Mouse (Mus musculus): ENCODE data around the gene Ywhag. TPM values are rescaled to one million over a fixed set of nuclear protein-coding genes. Genes with fewer than 3 reads are reported as not detected.

Gene Ywhag
- total RNA-seq, 1 experiment from 2014 or later = 110 TPM

DNA sequence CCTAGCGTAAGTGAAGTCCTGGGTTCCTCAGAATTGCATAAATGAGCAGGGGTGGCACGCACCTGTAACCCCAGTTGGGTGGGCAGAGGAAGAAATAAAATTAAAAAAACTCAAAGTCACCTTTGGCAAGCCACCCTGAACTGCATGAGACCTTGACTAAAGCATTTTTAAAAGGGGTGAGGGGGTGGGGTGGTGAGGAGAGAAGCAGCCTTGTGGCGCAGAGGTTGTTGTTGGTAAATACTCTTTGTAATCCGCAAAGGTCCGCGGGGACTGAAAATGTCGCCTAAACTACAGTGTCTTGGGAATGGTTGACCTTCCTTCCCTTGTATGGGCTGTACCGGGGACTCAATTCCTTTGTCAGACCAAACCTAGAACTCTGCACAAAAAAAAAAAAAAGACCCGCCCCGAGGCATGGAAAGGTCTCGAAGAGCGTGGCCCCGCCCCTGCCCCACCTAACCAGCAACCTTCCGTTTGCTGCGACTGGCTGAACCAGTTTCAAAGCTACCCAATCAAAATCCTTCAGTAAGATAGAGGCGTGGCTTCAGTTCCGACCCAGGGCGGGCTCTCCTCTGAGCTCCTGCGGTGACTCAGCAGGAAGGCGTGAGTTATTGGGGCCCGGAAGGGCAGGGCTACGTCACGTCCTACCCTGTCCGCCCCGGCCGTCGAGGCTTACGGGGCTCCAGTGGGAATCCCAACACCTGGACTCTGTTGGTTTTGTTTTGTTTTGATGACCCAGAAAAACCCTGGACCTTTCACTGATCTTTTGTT lies 23.0 kb upstream of the Ywhag start:
- ATAC-seq (replicated peaks in 1 of 2; ENCODE audit: insufficient read depth in 1 of 2, low FRiP score in 2 of 2, low TSS enrichment in 1 of 2, low read depth in 1 of 2, poor library complexity in 2 of 2, severe bottlenecking in 2 of 2) = peak; percentile 84 to 87

DNA sequence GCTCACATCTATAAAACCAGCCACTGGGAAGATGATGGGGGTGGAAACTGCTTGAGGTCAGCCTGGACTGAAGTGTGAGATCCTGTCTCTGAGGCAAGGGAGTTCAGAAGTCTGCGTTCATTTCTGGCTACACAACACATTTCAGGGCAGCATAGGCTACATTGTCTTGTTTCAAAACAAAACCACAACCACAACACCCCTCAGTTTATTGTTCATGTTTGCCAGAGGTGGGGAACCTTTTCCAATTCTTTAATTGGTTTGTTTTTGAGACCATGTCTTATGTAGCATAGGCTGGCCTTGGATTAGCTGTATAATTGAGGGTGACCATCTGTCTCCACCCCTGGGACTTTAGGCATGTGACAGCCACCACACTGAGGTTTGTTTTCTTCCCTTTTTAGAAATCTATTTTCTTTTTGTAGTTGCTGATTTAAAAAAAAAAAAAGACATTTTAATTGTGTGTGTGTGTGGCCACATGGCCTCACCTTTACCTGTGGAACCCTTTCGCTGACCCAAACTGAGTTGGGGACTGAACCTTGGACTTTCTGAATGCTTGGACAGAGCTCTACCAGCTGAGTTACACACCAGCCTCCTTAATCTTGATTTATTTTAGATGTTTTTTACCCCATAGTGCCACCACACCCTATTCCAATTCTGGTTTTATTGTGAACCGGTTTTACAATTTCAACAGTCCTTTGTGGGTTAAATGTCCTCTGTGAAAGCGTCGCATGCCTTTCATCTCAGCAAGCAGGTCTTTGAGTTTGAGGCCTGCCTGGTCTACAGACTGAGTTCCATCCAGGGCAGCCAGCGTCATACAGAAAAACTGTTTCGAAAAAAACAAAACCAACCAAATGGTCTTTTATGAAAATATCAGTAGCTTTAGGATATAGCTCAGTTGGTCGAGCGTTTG lies 22.1 kb upstream of the Ywhag start:
- ATAC-seq (replicated peaks in 1 of 2; ENCODE audit: insufficient read depth in 1 of 2, low FRiP score in 2 of 2, low TSS enrichment in 1 of 2, low read depth in 1 of 2, poor library complexity in 2 of 2, severe bottlenecking in 2 of 2) = no peak

DNA sequence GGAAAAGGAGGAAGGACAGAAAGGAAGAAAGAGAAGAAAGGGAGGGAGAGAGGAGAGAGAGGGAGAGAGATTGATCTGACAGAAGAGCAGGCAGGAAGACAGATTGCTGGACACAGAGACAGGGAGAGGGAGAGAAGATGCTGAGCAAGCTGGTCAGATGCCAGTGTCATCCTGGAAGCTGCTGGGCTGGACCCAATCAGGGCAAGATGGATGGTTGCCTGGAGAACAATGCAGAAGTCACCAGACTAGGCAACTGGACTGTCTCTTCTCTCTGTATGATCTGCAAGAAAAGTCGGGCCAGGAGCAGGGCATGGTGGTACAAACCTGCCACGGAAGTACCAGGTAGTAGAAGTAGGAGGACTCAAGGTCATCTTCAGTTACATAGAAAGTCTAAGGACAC lies 18.4 kb upstream of the Ywhag start:
- ATAC-seq (replicated peaks in 1 of 2; ENCODE audit: insufficient read depth in 1 of 2, low FRiP score in 2 of 2, low TSS enrichment in 1 of 2, low read depth in 1 of 2, poor library complexity in 2 of 2, severe bottlenecking in 2 of 2) = no peak

DNA sequence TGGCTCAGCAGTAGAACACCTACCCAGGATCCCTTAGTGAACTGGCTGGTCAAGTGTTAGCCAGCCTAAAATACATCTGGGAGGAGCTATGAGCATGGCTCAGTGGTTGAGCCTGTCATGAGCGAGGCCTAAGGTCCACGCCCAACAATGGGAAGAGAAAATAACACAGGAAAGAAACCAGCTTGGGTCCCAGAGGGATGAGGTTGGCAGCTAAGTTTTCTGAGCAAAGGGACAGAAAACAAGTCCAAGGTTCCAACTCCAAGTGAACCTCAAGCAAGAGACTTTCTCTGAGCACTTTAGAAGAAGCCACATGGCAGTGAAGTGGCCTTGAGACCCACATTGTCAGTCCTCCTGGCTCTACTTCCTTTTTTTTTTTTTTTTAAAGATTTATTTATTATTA lies 17.2 kb upstream of the Ywhag start:
- no peak for ATAC-seq (replicated peaks in 1 of 2; ENCODE audit: insufficient read depth in 1 of 2, low FRiP score in 2 of 2, low TSS enrichment in 1 of 2, low read depth in 1 of 2, poor library complexity in 2 of 2, severe bottlenecking in 2 of 2)

DNA sequence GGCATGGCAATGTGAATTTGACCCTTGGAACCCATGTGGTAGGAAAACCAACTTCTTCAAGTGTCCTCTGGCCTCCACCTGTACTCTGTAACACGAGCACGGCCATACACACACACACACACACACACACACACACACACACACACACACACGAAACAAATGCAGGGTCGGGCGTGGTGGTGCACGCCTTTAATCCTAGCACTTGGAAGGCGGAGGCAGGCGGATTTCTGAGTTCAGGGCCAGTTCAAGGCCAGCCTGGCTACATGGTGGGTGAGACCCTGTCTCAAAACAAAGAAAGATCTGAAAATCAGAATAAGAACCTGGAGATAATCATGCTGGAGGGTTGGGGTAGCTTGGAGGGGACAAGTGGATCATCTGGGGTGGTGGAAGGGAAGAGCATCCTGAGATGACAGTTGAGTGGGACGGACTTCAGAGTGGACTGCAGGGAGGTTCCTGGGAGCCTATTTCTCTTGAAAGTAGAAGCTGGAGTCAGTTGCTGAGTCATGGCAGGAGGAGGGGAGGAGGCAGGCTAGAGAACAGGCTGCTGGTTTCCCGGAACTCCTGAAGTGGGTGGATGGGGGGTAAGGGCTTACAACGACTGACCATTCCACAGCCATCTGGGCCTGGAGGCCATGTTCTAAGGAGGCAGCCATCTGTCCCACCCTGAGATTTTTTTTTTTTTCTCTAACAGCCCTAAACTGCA lies 16.4 kb upstream of the Ywhag start:
- ATAC-seq (replicated peaks in 1 of 2; ENCODE audit: insufficient read depth in 1 of 2, low FRiP score in 2 of 2, low TSS enrichment in 1 of 2, low read depth in 1 of 2, poor library complexity in 2 of 2, severe bottlenecking in 2 of 2) = peak in 1 of 2 experiments; percentile 65; a peak in 3 of 4 replicates

DNA sequence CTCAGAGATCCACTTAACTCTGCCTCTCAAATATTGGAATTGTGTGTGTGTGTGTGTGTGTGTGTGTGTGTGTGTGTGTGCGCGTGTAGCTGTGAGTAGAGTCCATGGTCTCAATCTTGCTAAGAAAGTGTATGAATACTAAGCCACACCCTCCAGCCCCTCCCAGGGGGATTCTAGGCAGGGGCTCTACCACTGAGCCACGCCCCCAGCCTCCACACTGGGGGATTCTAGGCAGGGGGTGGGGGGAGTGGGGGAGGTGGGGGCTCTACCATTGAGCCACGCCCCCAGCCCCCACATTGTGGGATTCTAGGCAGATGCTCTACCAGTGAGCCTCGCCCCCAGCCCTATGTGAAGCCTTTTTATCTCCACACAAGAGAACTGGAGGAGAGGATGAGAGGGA lies 12.2 kb upstream of the Ywhag start:
- no peak for ATAC-seq (replicated peaks in 1 of 2; ENCODE audit: insufficient read depth in 1 of 2, low FRiP score in 2 of 2, low TSS enrichment in 1 of 2, low read depth in 1 of 2, poor library complexity in 2 of 2, severe bottlenecking in 2 of 2)

DNA sequence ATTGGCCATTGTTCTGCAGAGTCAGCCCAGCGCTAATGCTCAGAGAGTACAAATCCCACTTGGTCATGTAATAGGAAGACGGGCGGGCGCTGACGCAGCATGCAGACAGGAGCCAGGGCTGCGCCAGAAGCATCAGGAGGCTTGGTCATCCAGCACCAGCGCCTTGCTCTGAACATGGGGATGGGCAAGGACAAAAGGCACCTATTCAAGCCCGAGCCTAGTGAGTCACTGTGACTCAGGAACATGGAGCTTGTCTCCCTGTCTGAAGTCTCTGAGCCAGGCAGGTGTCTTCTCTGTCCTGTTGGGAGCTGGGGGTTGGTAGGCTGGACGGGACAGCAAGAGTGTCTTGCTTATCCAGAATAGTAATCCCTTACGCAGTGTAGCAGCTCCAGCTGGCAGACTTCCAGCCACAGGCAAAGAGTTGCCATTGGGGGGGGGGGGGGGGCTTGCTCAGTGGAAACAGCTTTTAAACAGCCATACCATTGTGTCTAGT lies 11.5 kb upstream of the Ywhag start:
- no peak for ATAC-seq (replicated peaks in 1 of 2; ENCODE audit: insufficient read depth in 1 of 2, low FRiP score in 2 of 2, low TSS enrichment in 1 of 2, low read depth in 1 of 2, poor library complexity in 2 of 2, severe bottlenecking in 2 of 2)

DNA sequence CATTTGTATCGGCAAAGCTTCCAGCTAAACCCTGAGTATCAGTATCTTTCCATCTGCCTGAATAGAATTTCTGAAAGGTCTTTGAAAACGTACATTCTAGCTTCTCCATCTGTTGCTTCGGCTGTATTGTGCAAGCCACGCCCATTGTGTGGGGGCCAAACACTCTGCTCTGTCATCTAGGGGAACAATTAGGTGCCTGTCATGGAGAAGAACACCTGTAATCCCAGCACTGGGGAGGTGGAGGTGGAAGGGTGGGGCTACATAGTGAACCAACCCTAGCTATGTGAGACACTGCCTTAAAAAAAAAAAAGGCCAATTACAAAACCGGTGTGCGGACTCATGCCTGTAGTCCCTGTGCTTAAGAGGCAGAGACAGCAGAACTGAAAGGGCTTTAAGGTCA lies 8.3 kb upstream of the Ywhag start:
- no peak for ATAC-seq (replicated peaks in 1 of 2; ENCODE audit: insufficient read depth in 1 of 2, low FRiP score in 2 of 2, low TSS enrichment in 1 of 2, low read depth in 1 of 2, poor library complexity in 2 of 2, severe bottlenecking in 2 of 2)

DNA sequence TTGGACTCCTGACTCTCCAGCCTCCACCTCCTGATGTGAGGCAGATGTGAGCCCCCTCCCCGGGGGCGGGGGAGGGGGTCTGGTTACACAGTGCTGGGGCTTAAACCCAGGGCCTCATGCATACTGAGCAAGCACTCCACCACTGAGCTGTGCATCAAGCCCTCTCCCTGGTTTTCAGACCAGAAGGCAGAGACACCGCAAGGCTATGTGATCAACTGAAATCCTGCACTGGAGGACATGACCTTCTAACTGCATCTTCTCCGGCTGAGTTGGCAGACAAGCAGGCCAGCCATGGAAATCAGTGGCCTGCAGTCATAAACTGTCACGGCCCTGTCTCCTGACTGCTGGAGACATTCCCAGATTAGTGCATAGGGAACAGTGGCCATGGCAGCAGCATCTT lies 6.2 kb upstream of the Ywhag start:
- ATAC-seq (replicated peaks in 1 of 2; ENCODE audit: insufficient read depth in 1 of 2, low FRiP score in 2 of 2, low TSS enrichment in 1 of 2, low read depth in 1 of 2, poor library complexity in 2 of 2, severe bottlenecking in 2 of 2) = no peak

DNA sequence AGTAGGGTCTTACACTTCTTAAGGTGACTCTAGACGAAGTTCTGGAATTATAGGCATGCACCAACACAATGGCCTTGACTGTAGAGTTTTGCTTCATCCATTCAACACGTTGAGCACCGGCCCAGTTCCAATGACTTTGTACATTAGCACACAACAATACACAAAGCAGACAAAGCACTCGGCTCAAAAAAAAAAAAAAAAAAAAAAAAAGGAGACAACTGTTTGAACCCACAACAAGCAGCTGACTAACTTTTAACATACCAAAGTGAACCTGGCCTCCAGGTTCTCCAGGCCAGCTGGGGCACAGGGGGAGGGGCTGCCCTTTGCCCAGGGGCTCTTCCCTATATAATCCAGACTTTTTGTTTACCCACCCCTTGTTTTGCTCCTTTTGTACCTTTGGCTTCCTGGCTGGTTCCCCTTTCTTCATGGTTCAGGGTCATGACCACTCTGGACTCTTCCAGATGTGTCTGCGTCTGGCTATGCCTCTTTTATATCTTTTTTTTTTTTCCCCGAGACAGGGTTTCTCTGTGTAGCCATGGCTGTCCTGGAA lies 1.3 kb upstream of the Ywhag start:
- ATAC-seq (replicated peaks in 1 of 2; ENCODE audit: insufficient read depth in 1 of 2, low FRiP score in 2 of 2, low TSS enrichment in 1 of 2, low read depth in 1 of 2, poor library complexity in 2 of 2, severe bottlenecking in 2 of 2) = no peak

DNA sequence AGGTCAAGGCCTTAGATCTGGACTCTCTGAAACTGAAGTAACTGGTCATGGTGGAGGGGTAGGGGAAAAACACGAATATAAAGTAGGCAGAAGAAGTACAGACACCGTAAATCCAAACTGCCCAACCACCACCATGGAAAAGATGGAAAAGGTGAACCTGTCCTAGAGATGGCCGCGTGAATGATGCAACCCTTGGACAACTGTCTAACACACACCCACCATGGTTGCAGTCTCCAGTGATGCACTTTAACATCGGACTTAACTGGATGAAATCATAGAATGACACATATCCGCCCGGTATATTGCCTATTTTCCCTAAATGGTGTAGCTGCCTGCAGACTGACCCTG lies 734 bp upstream of the Ywhag start:
- no peak for ATAC-seq (replicated peaks in 1 of 2; ENCODE audit: insufficient read depth in 1 of 2, low FRiP score in 2 of 2, low TSS enrichment in 1 of 2, low read depth in 1 of 2, poor library complexity in 2 of 2, severe bottlenecking in 2 of 2)

DNA sequence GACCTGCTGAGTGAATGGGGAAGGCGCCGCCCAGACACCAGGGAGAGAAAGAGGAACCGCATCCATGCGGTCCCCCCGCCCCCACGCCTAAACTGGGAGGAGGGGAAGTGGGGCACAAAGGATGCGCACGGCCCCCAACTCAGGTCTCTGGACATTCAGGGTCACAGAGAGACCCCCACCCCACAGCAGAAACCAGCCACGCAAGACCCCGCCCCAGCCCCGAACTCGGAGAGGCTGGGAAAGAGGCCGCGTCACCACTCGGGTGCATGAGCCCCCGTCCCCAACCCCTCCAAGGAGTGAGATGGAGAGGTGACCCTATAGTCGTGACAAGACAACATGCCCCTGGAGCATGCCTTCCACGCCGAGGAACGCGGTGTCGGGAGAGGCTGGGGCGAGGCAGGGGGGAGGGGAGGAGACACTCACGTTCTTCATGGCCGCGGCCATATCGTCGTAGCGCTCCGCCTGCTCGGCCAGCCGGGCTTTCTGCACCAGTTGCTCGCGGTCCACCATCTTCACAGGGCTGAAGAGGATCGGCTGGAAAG lies 445 bp downstream of the Ywhag start:
- ATAC-seq (replicated peaks in 1 of 2; ENCODE audit: insufficient read depth in 1 of 2, low FRiP score in 2 of 2, low TSS enrichment in 1 of 2, low read depth in 1 of 2, poor library complexity in 2 of 2, severe bottlenecking in 2 of 2) = peak; percentile 44 to 57

DNA sequence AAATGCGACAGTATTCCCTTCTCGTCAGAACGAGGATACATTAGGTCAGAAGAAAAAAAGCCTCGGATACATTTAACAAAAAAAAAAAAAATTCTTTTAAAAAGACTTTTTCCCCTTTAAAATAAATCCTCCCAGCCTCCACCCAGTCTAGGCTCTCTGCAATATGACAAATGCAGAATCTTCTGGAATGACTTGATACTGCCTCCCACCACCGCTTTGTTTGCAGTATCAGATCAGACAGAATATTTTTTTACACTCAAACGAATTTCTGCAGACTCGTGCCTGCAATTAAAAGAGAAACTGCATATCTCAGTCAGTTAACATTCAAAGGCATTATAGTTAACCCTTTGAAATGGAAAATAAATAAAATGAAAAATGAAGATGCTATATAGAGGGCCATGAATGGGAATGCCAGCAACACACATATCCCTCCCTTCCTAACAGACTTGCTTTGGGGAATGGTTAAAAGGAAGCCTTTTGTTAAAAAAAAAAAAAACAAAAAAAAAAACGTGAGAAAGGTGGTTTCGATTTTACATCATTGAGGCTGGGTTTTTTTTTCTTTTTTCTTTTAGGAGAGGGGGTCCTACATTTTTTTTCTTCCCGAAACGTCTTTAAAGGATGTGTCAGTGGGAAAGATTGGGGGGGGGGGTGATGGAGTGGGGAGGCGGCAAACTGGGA lies 1.1 kb downstream of the Ywhag start:
- no peak for ATAC-seq (replicated peaks in 1 of 2; ENCODE audit: insufficient read depth in 1 of 2, low FRiP score in 2 of 2, low TSS enrichment in 1 of 2, low read depth in 1 of 2, poor library complexity in 2 of 2, severe bottlenecking in 2 of 2)

DNA sequence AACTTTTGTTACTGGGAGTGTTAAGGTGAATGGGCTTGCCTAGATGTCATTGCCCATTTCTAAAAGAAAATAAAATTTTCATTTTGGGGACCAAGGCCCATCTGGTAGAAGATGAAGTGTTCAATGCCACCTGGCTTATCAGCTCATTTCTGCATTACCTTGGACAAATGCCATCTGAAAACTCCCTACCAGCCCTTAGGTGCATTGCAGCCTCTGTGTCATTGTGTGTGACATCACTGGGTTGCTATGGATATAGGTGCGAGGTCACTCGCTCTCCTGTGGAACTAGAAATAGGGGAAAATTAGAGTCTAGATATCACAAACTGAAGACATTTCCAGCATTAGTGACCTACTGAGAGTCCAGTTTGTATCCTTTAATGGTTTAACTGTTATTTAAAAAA lies 2.1 kb downstream of the Ywhag start:
- ATAC-seq (replicated peaks in 1 of 2; ENCODE audit: insufficient read depth in 1 of 2, low FRiP score in 2 of 2, low TSS enrichment in 1 of 2, low read depth in 1 of 2, poor library complexity in 2 of 2, severe bottlenecking in 2 of 2) = no peak

DNA sequence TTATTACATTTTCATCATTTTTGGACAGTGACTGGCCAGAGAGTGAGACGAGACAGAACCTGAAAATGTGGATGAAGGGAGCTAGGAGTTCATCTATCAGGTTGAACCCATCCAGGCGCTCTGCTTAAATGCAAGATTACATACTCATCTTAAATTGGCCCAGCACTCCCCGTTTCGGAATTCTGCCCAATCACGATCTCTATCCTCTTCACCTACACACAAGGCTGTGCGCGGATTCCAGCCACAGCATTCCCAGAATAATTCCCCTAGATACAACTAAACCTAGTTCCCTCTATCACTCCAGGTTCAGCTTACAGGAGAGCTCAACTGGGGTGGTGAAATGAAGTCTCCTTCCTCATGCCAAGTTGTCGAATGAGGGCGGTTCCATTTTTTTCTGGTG lies 2.9 kb downstream of the Ywhag start:
- no peak for ATAC-seq (replicated peaks in 1 of 2; ENCODE audit: insufficient read depth in 1 of 2, low FRiP score in 2 of 2, low TSS enrichment in 1 of 2, low read depth in 1 of 2, poor library complexity in 2 of 2, severe bottlenecking in 2 of 2)

DNA sequence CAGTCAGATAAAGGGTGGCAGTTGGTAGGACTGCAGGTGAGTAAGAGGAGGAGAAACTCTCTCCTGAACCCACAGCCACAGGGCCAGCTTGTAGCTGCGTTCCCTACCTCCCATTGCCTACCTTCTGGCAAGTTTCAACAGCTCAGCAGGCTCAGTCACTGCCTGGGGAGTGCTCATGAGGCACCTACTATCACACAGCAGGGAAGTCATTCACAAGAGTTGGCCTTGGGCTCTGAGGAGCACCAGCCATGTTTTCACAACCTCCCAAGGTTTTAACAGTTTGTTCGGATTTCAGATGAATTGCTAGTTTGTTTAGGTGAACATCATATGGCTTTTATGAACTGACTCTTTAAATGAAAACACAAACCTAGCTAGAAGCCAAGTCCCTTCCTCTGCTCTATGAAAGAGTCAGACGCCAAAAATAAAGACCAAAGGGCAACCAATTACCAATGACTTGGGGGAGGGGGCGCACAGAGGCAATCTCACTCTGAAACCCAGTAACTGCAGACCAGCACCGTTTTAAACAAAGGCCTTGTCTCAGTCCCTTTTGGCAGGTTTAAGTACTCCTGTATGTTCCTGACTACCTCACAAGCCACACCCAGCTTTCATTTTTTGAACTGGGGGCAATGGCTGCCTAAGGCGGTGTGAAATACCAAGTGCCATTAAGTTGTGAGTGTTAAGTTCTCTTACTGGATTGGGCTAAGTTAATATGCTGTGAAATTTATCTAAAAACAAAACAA lies 4.6 kb downstream of the Ywhag start:
- no peak for ATAC-seq (replicated peaks in 1 of 2; ENCODE audit: insufficient read depth in 1 of 2, low FRiP score in 2 of 2, low TSS enrichment in 1 of 2, low read depth in 1 of 2, poor library complexity in 2 of 2, severe bottlenecking in 2 of 2)

Measured in hematopoietic stem cell, adult 5-6 weeks (primary cell).